Comparison of ENCODE assay signal across 9 mouse cellular contexts in the genomic region with DNA sequence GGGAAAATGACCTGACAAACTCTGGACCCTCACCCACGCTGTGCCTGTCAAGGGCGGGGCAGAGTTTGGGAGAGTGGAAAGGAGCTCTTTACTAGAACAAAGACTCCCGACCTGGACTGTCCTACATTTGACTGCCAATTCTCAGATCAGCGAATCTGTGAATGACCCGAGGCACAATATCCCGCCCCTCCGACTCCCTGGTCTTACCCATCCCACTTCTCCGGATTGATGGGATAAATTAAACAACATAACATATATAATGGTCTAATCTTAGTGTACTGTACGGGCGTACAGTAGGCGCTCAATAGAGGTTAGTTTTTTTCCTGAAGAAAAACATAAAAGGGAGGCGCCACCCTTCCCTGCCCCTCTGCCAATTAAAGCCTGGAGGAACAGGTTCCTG. TPM values are rescaled to one million over a fixed set of nuclear protein-coding genes. Genes with fewer than 3 reads are reported as not detected.
DNase-seq lines count a peak whose midpoint lies in the region; ATAC-seq lines count a peak whose summit lies in the region.
"Had no signal": no experiment of that assay in that cellular context is flagged by ENCODE, and none has a peak within 500 bp of the region (broad histone marks: within the 10 kb centered on the region; RNA-seq: fewer than 3 reads in every experiment).

No protein-coding gene starts in this region.

- peak; percentile 9 for ATAC-seq in CD4-positive, CD25-positive, alpha-beta regulatory T cell, adult 4 months
- ATAC-seq in forebrain, embryonic 14.5 days, result peak; percentile 35; the same call in 1 of the 2 replicates
- no peak for ATAC-seq in liver, embryonic 13.5 days (ENCODE audit: low read depth)

- H3K4me1 ChIP-seq in forebrain, embryonic 14.5 days (ENCODE audit: control insufficient read depth, insufficient read depth, low read length), result peaks cover 9% of the 10 kb centered on the region; the same call in 1 of the 2 replicates
- peaks cover 45% of the 10 kb centered on the region for H3K4me1 ChIP-seq in liver, embryonic 13.5 days (replicated peaks)

- no peak overlapping the region for H3K27ac ChIP-seq in forebrain, embryonic 14.5 days (ENCODE audit: low read depth, low read length)
- H3K27ac ChIP-seq in liver, embryonic 13.5 days, result peak overlapping the region; percentile 99

- peak overlapping the region; percentile 61 for H3K4me3 ChIP-seq in forebrain, embryonic 14.5 days (ENCODE audit: low read depth, low read length)
- H3K4me3 ChIP-seq in liver, embryonic 13.5 days (replicated peaks), result peak overlapping the region; percentile 91

- peak; percentile 27 for DNase-seq in embryo, embryonic 10 days (ENCODE audit: low spot score)
- DNase-seq in embryo, embryonic 10.5 days (ENCODE audit: low spot score), result no peak
- DNase-seq in forebrain, embryonic 14.5 days (ENCODE audit: low spot score), result peak; percentile 12
- no peak for DNase-seq in liver, embryonic 13.5 days
- DNase-seq in spleen, adult 18-20 months, result no peak
- no peak for DNase-seq in testis, postnatal 14 days (ENCODE audit: low spot score)
- no peak for DNase-seq in layer of hippocampus, postnatal 25 days (ENCODE audit: extremely low spot score in 1 of 2, low spot score in 1 of 2)
- DNase-seq: cerebellum, adult 9-11 months had no signal

- no peaks in the 10 kb centered on the region for H3K36me3 ChIP-seq in forebrain, embryonic 14.5 days (ENCODE audit: control insufficient read depth, insufficient read depth, low read length)
- peaks cover 23% of the 10 kb centered on the region for H3K36me3 ChIP-seq in liver, embryonic 13.5 days

- no peaks in the 10 kb centered on the region for H3K27me3 ChIP-seq in forebrain, embryonic 14.5 days (replicated peaks; ENCODE audit: control insufficient read depth, insufficient read depth, low read length)
- no peaks in the 10 kb centered on the region; the same call in 1 of the 2 replicates for H3K27me3 ChIP-seq in liver, embryonic 13.5 days

- peak overlapping the region; percentile 100 for H3K4me2 ChIP-seq in forebrain, embryonic 14.5 days (ENCODE audit: low read length)
- H3K4me2 ChIP-seq in liver, embryonic 13.5 days, result peak overlapping the region; percentile 94

- no peaks in the 10 kb centered on the region for H3K9me3 ChIP-seq in forebrain, embryonic 14.5 days (replicated peaks; ENCODE audit: control insufficient read depth, low read length)
- H3K9me3 ChIP-seq in liver, embryonic 13.5 days (replicated peaks), result no peaks in the 10 kb centered on the region

- WGBS in forebrain, embryonic 14.5 days, result 11% methylated on average over 12 of the region's 12 CpGs
- 28% methylated on average over 12 of the region's 12 CpGs for WGBS in liver, embryonic 13.5 days (ENCODE audit: insufficient replicate concordance)

- H3K9ac ChIP-seq in forebrain, embryonic 14.5 days (ENCODE audit: low read length), result peak overlapping the region; percentile 66
- H3K9ac ChIP-seq in liver, embryonic 13.5 days, result peak overlapping the region; percentile 83

RNA-seq across cellular contexts. Expression of gene E2f2, which starts 0.7 kb away (rescaled TPM):
- polyA plus RNA-seq in CD4-positive, CD25-positive, alpha-beta regulatory T cell, adult 4 months (2017; shearing (Covaris generic)), result 10 to 100 TPM; 14.5 to 29.6 TPM
- polyA plus RNA-seq in forebrain, embryonic 14.5 days (2014; fragmentation: Nextera tagmentation; extraction: Ambion mirVana), result 4.5 and 5.5 TPM in 2 replicates
- 64.7 and 72.1 TPM in 2 replicates for polyA plus RNA-seq in liver, embryonic 13.5 days (2015; fragmentation: Nextera tagmentation; extraction: Ambion mirVana)
- 1 to 10 TPM in 1 of 2 experiments, under 1 TPM in 1; 0.59 to 1.2 TPM for total RNA-seq in layer of hippocampus, postnatal 25 days (2021)

RNA-seq across cellular contexts. Expression of gene Id3, which starts 28.2 kb away (rescaled TPM):
- 100 to 1,000 TPM; 388 to 433 TPM for polyA plus RNA-seq in CD4-positive, CD25-positive, alpha-beta regulatory T cell, adult 4 months (2017; shearing (Covaris generic))
- 117 and 118 TPM in 2 replicates for polyA plus RNA-seq in forebrain, embryonic 14.5 days (2014; fragmentation: Nextera tagmentation; extraction: Ambion mirVana)
- 48.1 and 51.3 TPM in 2 replicates for polyA plus RNA-seq in liver, embryonic 13.5 days (2015; fragmentation: Nextera tagmentation; extraction: Ambion mirVana)
- total RNA-seq in layer of hippocampus, postnatal 25 days (2021), result 10 to 100 TPM; 51.7 to 62.5 TPM

RNA-seq across cellular contexts. Expression of gene Asap3, which starts 34.7 kb away (rescaled TPM):
- not detected for polyA plus RNA-seq in CD4-positive, CD25-positive, alpha-beta regulatory T cell, adult 4 months (2017; shearing (Covaris generic))
- polyA plus RNA-seq in forebrain, embryonic 14.5 days (2014; fragmentation: Nextera tagmentation; extraction: Ambion mirVana), result 1.6 and 2.4 TPM in 2 replicates
- polyA plus RNA-seq in liver, embryonic 13.5 days (2015; fragmentation: Nextera tagmentation; extraction: Ambion mirVana), result 1.1 and 1.4 TPM in 2 replicates
- 1 to 10 TPM; 2.7 to 4.3 TPM for total RNA-seq in layer of hippocampus, postnatal 25 days (2021)

Comparison
In these comparisons a context has a peak if more than half of its experiments do, and no peak if none do; other contexts are left out.
1. DNase-seq: peak in embryo, embryonic 10 days (single experiment) and forebrain, embryonic 14.5 days (single experiment); none in embryo, embryonic 10.5 days (single experiment), liver, embryonic 13.5 days (single experiment), spleen, adult 18-20 months (0 of 2), testis, postnatal 14 days (single experiment) and layer of hippocampus, postnatal 25 days (0 of 2).